Mouse (Mus musculus): ENCODE data around the gene Cstb.
"Not testable (repeated sequence)": the region's sequence is repeated elsewhere in the genome, so short reads cannot be mapped to it uniquely, and the experiment has no call there.

The Cstb gene

DNA sequence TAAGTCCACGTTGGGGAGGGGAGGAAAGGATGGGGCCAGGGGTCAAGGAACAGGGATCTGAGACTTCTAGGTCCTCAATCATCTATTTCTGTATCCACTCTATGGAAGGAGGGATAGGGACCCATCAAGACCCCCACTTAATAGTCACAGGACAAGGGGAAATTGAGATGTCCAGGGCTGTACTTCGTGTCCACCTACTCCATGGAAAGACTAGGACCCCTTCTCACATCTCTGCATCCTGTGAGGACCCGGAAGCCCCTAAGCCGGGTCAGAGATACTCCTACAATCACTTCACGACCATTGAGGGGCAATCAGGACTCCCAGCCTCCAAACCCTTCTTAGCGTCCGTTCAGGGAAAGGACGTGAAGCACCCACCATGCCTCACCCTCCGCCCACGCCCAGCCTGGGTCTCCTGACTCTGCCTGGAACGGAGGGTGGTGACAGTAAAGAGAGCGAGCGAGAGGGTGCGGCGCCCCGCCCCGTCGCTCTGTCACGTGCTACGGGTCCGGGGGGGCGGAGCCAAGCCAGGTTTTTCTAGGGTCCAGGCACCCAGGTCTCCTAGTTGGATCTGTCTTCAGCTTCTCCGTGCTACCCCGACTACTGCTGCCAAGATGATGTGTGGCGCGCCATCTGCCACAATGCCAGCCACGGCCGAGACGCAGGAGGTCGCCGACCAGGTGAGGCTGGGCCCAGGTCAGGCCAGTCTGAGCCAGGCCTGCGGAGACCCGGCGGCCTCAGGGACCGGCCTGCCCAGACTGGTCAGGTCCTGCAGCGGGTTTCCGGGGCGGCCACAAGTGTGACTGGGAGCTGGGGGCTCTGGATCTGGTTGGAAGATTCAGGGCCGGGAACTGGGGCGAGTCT is at the start of gene Cstb:
Gene Cstb, plus strand, starts transcription at position 489 of the 861 bp plus-strand sequence.
- DNase-seq = peak; percentile 90

DNA sequence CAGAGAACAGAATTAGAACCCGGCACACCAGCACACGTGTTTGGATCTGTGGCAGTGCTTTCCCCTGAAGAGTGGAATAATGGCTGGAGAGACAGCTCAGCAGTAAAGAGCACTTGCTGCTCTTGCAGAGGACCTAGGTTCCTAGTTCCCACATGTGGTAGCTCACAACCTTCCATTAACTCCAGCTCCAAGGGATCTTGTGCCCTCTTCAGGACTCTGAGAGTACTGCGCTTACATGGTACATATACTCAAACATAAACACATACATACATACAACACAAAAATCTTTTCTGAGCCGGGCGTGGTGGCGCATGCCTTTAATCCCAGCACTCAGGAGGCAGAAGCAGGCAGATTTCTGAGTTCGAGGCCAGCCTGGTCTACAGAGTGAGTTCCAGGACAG is 47.0 kb upstream of the Cstb start:
- DNase-seq = no peak

DNA sequence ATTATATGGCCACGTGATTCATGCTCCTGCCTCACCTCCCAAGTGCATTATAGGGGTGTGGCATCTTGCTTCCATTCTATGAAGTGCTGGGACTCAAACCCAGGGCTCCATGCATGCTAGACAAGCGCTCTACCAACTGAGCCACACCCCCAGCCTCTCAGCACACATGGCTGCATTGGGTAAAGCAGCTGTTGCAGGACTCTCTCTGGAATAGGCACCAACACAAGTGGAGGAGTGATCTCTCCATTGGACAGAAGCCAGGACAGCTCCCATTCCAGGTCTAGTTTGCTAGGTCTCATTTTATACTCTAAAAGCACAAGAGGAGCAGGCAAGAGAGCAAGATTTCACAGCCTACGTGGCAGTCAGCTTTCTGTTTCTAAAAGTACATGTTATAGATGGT is 41.9 kb upstream of the Cstb start:
- no peak for DNase-seq

DNA sequence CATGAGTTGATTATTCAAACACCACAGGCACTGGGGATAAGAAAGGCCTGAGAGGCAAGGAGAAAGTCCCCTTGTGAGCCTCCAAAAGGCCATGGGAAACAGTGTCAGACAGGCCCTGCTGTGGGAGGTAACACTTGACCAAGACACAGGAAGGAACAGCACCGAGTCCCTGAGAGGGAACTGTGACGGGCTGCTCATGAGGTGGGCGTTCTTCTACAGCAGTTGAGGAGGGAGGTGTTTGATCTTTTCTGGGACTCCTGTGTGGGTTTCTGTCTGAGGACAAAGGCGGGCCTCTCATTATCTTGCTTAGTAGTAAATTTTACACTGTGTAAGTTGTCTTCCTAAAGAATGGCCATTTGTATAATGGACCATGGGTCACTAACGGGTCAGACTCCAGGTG is 39.9 kb upstream of the Cstb start:
- DNase-seq = no peak

DNA sequence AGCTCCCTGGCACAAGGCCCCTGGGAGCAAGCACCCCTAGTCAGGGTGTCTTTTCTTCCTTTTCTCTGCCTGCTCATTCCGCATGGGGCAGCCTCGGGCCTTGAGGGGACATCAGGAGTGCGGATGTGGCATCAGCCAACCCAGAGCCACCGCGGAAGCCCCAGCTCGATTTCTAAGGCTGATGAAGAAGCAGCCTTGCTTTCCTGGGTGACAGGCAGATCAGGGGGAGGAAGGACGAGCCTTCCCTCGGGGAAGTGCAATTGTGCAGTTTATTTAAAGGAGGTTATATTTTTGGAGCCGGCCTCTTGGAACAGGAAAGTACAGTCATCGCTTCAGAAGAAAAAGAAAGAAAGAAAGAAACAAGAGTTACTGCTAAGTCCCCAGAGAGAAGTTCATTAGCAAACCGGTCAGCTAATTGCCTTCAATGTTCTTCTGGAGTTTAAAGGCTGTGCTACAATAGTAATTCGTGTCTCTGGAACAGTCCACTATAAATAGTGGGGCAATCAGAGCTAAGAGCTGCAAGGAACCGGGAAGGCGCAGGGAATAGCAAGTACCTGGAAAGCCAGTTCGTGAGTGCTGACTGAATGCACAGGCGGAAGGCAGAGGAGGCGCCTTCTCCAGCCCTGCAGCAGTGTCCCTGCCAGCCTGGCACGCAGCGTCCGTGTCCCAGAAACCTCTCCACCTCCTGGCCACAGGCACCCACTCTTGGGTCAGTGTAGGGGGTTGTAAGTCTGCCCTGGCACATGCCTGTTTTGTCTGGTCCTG is 37.1 kb upstream of the Cstb start:
- DNase-seq = no peak

DNA sequence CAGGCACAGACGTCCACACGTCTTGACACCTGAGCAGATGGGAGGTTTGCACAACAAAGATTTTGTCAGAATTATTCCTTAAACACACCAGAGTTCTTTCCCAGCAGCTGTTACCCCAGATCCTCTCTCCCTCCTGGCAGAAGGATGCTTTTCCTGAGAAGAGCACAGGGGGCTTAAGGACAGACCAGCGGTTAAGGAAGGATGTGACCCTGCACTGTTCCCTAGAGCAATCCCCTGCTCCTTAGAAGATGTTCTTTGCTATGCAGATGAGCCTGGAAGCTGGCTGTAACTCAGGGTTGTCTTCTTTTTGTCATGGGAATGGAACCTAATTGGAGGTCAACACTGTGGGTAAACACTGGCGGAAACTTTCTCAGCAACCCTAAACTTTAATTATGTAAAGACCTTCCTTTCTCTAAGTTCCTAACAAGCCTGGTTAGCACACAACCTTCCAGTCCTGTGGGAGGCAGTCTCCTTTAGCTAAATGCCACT is 34.4 kb upstream of the Cstb start:
- no peak for DNase-seq

DNA sequence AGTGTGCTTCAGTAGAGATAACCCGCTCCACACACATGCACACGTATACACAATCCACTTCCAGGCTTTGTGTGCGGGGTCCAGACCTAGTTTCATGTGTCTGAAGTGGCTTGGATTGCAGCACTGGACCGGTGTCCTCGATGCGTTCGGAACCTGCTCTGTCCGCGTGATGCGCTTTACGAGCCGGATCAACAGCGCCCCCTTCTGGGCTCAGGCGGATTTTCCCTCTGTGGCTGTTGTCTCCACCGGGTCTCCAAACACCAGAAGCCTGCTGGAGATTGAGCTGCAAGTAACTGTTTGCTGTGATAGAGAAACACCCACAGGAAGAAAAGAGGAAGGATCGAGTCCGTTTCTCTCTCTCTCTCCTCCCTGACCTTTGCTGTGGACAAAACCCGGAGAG is 33.4 kb upstream of the Cstb start:
- peak; percentile 87 for DNase-seq

DNA sequence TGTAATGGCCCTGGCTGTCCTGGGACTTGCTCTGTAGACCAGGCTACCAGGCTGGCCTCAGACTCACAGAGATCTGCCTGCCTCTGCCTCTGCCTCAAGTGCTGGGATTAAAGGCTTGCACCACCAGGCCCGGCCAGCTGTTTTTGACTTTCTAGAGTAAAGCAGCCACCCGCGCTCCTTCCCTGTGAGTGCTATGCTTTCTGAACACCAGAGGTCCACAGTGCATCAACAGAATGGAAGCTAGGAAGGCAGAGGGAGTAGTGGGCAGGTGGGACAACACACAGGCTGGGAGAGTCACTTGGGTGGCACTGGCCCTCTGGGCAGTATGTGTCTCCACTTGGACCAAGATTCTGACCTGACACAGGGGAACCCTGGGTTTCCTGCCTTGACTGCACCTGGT is 30.1 kb upstream of the Cstb start:
- no peak for DNase-seq

DNA sequence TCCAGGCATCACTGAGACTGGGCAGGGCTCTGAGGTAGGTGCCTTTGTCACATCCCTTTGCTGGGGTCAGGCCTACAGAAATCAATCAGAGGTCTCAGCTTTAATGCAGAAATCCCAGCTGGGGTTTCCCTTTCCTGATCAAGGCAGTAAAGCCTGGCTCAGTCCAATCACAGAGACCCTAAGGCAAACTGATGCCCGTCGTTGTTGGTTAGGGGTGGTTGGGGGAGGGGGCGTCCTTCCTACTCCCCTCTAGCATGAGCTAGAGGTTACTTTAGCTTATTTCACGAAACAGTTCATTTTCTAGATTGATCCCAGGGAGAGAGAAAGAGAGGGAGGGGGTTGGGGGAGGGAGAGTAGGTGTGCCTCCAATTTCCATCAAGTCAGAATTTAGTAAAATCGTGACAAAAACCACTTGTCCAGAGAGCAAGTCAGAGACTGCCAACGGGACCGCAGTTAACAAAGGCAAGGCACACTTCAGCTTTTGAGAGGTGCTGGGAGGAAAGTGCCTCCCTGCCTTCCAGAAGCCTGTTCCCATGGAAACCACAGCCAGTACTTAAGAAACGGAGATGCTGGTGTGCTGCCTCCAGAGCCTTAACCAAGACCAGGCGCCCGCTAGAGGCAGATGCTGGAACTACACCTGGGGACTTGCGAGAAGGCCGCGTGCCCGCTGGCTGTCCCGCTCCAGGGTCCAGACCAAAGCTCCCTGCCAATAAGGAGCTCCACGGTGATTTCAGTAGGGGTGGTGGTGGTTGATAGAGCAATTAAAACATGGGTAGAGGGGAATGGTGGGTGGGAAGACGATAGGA is 29.4 kb upstream of the Cstb start:
- DNase-seq = peak; percentile 93

DNA sequence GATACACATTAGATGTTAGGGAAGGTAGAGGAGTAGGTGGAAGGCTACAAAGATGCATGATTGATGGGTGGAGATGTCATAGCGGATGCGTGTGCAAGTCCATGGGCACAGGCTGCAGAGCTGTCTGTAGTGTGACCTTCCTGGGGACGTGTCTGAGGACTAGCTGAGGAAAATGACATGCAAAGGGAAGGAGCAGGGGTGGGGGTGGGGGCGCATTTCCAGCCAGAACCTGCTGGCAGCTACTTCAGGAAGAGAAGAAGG is 28.9 kb upstream of the Cstb start:
- DNase-seq = no peak

DNA sequence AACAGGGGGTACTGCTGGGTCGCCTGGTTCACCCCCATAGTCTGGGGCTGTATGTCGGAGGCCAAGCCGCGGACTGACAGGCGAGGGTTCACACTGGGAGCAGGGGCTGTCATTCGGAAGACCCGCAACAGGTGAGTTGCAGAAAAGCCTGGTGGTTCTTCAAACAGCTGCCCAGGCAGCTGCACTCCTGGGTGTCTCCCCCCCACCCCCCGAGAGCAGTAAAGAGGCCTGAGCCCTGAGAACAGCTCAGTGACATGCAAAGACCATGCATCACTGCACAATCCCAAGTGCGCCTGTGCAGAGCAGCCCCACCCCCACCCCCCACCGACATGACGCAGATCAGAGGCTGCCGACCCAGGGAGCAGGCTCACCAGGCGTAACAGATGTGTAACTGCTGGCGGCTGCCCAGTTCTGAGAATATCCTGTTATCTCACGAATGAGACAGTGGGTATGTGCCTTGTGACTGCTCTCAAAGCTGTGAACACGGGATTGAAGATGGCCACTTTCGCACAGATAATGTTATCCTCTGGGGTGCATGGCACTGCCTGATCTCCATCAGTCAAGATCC is 26.3 kb upstream of the Cstb start:
- DNase-seq = peak; percentile 68

DNA sequence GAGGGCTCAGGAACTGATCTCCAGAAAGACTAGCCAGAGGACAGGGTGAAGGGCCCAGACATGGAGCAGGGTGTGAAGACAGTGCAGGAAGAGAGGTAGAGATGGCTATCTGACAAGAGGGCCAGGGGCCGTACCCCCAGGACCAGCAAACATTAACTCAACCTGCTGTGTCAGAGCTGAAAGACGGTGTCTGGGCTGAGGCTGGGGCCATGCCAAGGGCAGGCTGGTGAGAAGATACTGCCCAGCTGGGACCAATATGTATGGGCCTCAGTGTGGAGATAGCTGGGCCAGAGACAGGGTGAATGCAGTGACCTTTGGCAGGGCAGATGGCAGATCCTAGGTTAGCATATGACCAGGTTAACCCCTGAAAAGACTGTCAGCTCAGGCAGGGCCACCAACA is 24.3 kb upstream of the Cstb start:
- DNase-seq = no peak

DNA sequence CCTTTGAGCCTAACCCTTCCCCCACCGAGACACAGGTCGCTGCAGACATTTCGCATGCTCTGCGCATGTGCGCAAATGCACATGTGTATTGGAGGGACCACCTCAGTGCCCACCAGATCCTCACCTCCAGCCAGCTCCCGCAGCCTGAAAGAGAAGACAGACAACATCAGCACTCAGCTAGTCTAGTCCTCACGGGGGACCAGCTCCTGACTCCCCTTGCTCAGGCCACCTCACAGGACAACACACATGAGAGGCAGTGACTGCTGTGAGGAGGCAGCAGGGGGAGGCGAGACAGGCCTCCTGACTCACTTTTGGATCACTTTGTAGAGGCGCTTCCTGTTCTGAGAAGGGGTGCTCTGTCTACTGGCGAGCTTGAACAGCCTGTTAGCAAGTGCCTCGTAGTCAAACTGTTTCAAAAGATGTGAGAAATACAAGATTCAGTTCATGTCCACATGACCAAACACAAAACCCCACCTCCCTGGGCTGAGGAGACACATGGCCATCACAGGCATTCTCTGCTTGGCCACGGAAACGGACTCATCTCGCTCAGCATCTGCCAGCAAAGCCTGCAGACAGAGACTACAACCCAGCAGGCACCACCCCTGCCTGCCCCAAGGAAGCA is 23.1 kb upstream of the Cstb start:
- no peak for DNase-seq

DNA sequence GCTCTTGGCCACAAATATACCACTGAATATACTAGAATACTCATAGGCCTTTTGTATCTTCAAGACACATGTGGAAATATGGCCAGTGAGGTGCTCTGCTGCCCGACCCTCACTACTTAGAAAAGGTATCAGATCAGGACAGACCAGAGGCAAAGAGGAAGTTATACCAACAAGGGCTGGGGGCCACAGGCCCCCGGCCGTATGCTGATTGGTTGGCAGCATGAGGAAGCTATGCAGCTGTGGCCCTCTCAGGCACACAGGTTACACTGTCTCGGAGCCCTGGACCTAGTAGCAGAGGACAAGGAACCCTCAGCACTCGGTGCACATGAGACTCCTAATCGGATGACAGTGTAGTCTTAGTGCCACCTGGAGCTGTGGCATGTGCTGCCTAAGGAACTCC is 19.3 kb upstream of the Cstb start:
- no peak for DNase-seq

DNA sequence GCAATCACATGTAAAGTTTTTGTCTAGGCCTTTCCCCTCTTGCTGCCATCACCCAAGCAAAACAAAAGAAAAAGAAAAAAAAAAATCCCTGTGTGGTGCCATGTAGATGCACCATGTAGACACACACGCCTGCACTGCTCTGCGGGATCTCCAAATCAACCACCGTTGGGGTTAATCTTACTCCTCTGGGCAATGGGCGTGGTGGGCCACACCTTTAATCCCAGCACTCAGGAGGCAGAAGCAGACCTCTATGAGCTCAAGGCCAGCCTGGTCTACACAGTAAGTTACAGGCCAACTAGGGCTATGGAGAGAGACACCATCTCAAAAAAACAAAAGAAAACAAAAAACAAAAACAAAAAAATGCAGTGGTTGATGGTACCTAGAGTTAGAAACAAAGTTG is 18.3 kb upstream of the Cstb start:
- DNase-seq = no peak

DNA sequence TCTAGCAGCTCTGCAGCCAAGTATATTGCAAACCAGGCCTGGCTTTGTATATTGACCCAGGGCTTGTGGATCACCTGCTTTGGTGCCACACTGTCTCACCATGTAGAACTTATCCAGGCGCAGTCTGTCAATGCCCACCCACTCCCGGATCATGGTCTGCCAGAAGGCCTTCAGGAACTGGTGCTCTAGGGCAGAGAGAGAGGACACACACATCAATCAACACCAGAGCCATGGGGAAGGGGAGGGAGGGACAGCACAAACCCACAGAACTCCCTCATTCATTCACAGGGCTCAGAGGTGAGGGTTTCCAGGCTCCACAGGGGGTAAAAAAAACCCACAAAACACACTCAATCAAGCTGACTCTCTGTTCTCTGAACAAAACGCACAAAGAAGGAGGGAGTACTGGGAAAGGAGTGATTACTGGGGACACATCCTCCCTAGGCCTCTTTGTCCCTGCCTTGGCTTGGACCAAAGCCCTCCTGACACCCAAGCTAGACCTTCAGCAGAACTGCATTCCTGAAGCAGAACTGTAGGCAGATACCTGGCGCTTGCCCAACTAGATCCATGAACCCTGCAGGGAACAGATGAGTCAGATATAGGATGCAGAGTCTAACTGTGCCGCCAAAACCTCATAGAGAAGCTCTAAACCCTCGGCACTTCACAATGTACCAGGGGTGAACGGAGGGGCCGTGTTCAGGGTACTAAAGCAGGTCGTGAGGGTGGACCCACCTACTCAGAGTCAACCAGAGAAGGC is 16.3 kb upstream of the Cstb start:
- DNase-seq = no peak

DNA sequence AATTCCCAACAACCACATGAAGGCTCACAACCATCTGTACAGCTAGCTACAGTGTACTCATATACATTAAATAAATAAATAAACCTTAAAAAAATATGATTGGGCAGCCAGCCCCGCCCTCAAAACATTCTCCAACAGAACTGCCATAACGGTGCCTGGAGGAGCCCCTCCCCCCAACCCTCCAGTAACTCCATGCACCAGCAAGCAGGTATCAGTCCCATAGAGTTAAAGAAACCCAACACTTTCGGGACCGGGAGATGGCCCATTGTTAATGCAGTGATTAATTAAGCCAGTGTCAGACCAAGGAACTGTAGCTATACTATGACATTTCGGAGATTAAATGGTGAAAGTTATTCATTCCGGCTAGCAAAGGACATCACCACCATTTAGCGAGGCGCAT is 13.6 kb upstream of the Cstb start:
- DNase-seq = no peak

DNA sequence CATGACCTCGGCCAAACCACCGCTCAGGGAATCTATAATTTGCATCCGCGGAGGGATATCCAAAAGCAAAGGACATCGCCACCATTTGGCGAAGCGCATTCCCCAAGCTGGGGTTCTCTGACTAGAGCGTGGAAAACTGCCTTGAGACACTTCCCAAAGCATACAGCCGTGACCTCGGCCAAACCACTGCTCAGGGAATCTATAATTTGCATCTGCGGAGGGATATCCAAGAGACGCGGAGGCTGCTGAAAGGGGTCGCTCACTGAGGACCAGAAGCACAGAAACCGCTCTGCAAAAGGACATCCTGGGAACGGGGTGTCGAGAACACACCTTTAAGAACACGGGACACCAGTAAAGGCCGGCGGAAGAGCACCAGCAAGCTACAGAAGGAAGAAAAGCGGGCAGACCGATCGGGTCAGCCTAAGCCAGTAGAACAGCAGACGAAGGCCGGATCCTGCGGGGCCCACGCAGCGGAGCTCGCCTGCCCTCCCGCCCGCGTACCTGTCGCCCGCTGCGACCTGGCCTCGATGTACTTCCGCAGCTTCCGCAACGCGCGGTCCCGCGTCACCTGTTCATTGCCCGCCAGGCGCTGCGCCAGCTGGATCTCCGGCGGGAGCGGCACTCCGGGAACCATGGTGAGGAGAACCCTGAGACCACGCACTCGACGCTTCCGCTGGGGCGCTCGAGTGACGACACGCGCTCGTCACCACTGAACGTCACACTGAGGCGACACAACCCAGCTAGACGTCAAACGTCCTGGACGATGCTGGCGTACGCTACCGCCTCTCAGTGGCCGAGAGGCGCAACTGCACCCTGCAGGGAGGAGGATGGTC is 12.9 kb upstream of the Cstb start, which contains the start of gene Rrp1:
Gene Rrp1, minus strand, starts transcription at position 725 of the 833 bp plus-strand sequence.
- peak; percentile 95 for DNase-seq

DNA sequence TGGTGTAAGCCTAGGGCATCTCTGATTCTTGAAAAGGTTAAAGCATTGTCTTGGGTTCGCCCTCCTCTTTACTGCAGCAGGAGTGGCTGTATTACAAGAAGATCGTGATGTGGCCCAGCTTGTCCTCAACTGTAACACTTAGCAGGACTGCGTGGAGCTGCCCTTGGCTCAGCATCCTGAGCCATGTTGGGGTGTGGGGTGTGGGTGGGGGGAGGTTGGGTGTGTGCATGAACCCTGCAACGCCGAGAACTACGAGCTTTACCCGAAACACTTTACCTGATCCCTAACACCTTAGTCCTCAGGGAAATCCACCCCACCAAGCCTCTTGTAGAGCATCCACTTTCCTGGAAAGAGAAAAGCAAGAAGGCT is 12.3 kb upstream of the Cstb start:
- no peak for DNase-seq

DNA sequence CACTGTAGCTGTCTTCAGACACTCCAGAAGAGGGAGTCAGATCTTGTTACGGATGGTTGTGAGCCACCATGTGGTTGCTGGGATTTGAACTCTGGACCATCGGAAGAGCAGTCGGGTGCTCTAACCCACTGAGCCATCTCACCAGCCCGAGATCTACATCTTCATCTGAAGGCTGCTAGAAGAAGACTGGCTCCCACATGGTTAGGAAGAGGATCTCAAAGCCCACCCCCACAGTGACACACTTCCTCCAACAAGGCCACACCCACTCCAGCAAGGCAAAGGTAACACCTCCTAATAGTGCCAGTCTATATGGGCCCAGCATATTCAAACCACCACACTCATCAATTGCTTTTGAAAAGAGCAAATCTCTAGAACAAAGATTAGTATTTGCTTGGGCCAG is 10.5 kb upstream of the Cstb start:
- not testable (repeated sequence) for DNase-seq

DNA sequence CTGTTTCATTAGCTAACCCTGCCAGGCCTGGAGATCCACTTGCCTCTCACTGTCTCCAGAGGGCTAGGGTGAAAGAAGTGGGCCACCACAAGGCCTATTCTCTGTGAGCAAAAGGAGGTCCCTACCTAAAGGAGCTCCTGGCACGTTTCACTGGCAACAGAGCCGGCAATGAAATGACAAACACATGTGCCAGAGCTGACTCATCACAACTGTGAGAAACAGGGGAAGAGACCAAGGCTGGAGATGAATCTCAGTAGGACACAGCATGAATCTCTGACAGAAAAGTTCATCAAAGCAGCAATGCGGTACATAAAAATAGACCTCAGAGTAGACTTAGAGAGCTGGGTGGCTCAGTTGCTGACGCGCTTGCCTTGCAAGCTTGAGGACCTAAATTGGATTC is 7.6 kb upstream of the Cstb start:
- DNase-seq = no peak

All from kidney, postnatal 14 days (tissue).